Mouse (Mus musculus) cortical plate, adult 2 months (tissue): ENCODE data around the gene Gjc2. TPM values are rescaled to one million over a fixed set of nuclear protein-coding genes. Genes with fewer than 3 reads are reported as not detected.
A peak's percentile ranks its signal among the peaks of the same experiment; 100 is the strongest.

Experiments
- H3K27ac ChIP-seq: fragments of 200-500 bp; 2 replicates; pipeline ENCODE4 v1.5.1; 2012; ENCODE audit warnings: low read length, control low read depth, inconsistent platforms; ENCODE audit not compliant: insufficient read depth
- H3K4me1 ChIP-seq: fragments of 200-500 bp; 2 replicates; pipeline ENCODE4 v1.6.1; 2011; ENCODE audit warnings: low read length; ENCODE audit not compliant: control insufficient read depth, insufficient read depth
- H3K4me3 ChIP-seq: fragments of 200-500 bp; 2 replicates; pipeline ENCODE4 v1.5.1; 2011; ENCODE audit warnings: mild to moderate bottlenecking, low read length, control low read depth; ENCODE audit not compliant: insufficient read depth
- CTCF ChIP-seq: fragments of 200-500 bp; IDR thresholded peaks from 2 replicates; pipeline ENCODE4 v1.5.1; 2011; ENCODE audit warnings: mild to moderate bottlenecking, control low read depth, low read length; ENCODE audit not compliant: insufficient read depth; ENCODE audit errors: extremely low read depth
- POLR2A ChIP-seq: fragments of 200-500 bp; IDR thresholded peaks from 2 replicates; pipeline ENCODE4 v1.6.1; 2011; ENCODE audit warnings: mild to moderate bottlenecking, low read length, control low read depth; ENCODE audit not compliant: insufficient read depth; ENCODE audit errors: extremely low read depth
- polyA plus RNA-seq: library from polyadenylated mRNA; depleted of rRNA; stranded (reverse); fragments of >200 nt; gene quantifications from 2 replicates; pipeline ENCODE4 v1.2.3, GENCODE M21; 2012

Gene Gjc2
- polyA plus RNA-seq, 1 experiment = 32.3 TPM

DNA sequence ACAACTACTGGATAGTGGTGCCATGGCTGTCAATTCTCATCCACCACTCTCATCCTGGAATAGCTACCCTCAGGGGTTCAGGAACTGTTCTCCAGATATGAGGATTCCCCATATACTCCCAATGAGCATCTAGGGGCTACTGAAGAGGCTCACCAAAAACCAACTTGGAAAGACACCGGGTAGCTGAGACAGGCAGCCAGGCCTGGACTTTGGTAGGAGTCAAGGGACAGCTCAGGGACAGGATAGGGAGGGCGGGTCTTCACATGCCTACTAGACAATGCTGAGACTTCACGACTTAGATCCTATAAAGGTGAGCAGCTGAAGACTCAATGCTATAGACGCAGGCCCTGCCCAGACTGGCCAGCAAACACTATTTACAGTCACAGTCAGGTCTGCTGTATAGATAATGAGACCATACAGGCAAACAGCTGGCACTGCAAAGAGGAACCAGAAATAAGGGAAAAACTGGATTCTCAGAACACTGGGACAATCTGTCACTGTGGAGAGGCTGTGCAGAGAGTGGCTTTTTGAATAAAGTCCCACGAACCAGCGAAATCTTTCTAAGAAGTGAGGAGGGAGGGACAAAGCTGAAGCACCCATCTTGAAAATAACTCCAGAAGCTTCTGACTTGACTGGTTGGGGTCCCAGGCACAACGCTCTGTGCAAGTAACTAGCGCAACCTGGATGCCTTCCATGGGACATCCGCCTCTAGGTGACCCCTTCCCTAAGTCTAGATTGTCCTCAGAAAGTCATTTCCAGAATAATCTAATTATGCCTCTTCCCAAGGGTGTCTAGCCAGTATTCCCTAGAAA, 20.4 kb downstream of the Gjc2 start:
- H3K4me1 ChIP-seq = peaks cover 4% of the 10 kb centered on the region; the same call in 1 of the 2 replicates
- peak overlapping the region; percentile 27; the same call in 1 of the 2 replicates for H3K27ac ChIP-seq
- TF ChIP-seq CTCF = no peak
- TF ChIP-seq POLR2A = no peak
- H3K4me3 ChIP-seq = peak overlapping the region; percentile 47

GRCm38 (mm10) chr11:59161398-59161797, 21.6 kb downstream of the Gjc2 start:
- no peak overlapping the region for H3K27ac ChIP-seq

DNA sequence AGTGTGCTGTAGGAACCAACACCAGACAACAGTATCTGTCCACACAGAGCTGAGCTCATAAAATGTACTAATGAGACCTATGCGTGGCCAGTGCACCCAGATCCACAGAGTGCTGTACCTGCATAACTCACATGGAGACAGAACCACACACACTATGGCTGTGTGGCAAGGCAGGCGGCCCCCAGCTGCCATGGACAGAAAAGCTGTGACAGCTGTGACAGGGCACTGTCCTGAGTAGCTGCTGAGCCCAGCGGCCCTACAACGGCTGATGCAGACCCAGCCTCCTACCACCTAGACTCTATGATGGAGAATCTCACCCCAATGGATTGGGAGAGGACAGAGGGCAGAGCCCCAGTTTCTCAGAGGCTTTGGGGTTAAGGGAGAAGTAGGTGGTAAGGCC, 23.5 kb downstream of the Gjc2 start:
- no peak overlapping the region for H3K4me3 ChIP-seq
- no peak overlapping the region for H3K27ac ChIP-seq
- peaks cover 4% of the 10 kb centered on the region; the same call in 1 of the 2 replicates for H3K4me1 ChIP-seq
- TF ChIP-seq CTCF (no peak), POLR2A (no peak)

More at GRCm38 (mm10) chr11:59161398-59161797, 21.6 kb downstream of the Gjc2 start:
- Histone ChIP-seq H3K4me3 (no peak overlapping the region), H3K4me1 (peaks cover 4% of the 10 kb centered on the region; the same call in 1 of the 2 replicates)
- TF ChIP-seq CTCF (no peak), POLR2A (no peak)

GRCm38 (mm10) chr11:59159099-59159498, 23.9 kb downstream of the Gjc2 start:
- peaks cover 4% of the 10 kb centered on the region; the same call in 1 of the 2 replicates for H3K4me1 ChIP-seq
- TF ChIP-seq CTCF (no peak), POLR2A (no peak)
- no peak overlapping the region for H3K27ac ChIP-seq
- H3K4me3 ChIP-seq = no peak overlapping the region

DNA sequence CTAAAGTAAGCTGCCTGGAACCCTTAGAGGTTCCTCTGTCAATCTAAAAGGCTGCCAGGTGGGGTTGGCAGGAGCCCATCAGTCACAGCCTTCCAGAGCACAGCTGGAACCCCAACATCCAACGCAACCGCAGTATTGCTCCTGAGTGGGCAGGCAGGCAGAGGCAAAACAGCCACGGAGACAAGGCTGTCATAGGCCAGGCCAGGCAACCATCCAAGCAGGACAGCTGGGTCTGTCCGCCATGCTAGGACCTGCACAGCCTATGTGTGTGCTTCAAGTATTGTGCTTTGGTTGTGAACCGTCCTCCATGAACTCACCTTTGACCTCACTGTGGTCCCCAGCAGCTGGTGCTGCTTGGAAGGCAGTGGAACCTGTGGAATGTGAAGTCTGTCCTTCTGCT, 27.1 kb downstream of the Gjc2 start:
- H3K4me1 ChIP-seq = no peaks in the 10 kb centered on the region
- no peak overlapping the region for H3K27ac ChIP-seq
- TF ChIP-seq CTCF = no peak
- no peak for TF ChIP-seq POLR2A
- no peak overlapping the region for H3K4me3 ChIP-seq

GRCm38 (mm10) chr11:59154220-59154619, 28.8 kb downstream of the Gjc2 start:
- Histone ChIP-seq H3K4me3 (no peak overlapping the region), H3K4me1 (no peaks in the 10 kb centered on the region), H3K27ac (no peak overlapping the region)
- TF ChIP-seq CTCF (no peak), POLR2A (no peak)

DNA sequence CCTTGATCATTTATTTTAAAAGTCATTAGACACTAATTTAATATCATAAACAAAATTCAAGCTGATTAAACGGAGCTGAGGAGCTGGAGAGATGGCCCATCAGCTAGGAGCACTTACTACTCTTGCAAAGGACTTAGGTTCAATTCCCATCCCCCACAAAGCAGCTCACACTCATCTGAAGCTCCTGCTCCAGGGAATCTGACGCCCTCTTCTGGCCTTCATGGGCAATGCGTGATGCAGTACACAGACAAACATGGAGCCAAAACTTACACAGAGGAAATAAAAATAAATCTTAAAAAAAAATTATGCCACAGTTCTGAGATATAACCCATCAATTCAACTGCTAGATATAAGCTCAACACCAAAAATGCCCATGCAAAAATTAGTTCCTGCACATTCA, 31.3 kb downstream of the Gjc2 start:
- TF ChIP-seq CTCF (0 out of 2 replicates have a peak, but pooled peaks have one; percentile 7), POLR2A (no peak)
- peaks cover 1% of the 10 kb centered on the region; the same call in 1 of the 2 replicates for H3K4me1 ChIP-seq
- H3K4me3 ChIP-seq = no peak overlapping the region
- H3K27ac ChIP-seq = no peak overlapping the region

DNA sequence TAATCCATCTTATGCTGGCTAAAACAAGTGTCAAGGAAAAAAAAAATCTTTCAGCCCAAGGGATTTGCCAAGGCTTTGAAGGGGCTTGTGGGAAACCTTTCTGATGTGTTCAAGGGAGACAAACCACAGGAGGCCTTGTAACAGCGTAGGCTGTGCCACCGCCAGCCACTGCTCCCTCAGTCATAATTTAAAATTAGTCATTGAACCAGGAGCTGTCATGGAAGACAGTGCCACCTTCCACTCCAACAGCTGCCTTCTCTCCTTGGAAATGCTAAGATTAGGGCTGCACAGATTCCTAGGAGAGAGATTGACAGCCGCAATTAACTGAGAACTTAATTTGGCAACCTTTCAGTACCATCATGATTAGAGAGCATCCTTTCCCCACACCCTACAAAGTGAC, 33.7 kb downstream of the Gjc2 start:
- H3K4me1 ChIP-seq = peaks cover 1% of the 10 kb centered on the region; the same call in 1 of the 2 replicates
- no peak overlapping the region for H3K27ac ChIP-seq
- no peak overlapping the region for H3K4me3 ChIP-seq
- TF ChIP-seq POLR2A (no peak), CTCF (no peak)

- no peak overlapping the region for H3K4me3 ChIP-seq
- H3K4me1 ChIP-seq = peaks cover 1% of the 10 kb centered on the region; the same call in 1 of the 2 replicates
- TF ChIP-seq POLR2A = no peak
- TF ChIP-seq CTCF = no peak
- no peak overlapping the region for H3K27ac ChIP-seq
These were observed 40.1 kb downstream of the Gjc2 start for GRCm38 (mm10) chr11:59142962-59143361.

- Histone ChIP-seq H3K4me3 (no peak overlapping the region), H3K4me1 (no peaks in the 10 kb centered on the region), H3K27ac (no peak overlapping the region)
- TF ChIP-seq POLR2A = no peak
- TF ChIP-seq CTCF = no peak
These were observed 41.1 kb downstream of the Gjc2 start for GRCm38 (mm10) chr11:59141772-59142370.
